Mouse (Mus musculus) MEL (cell line): ENCODE results near the gene Magohb.

Source experiments
- CTCF ChIP-seq, 3 experiments: IDR thresholded peaks in 2 of 3; conservative IDR thresholded peaks in 1 of 3; 2 replicates each; pipeline ENCODE4 v1.5.1; 2011 to 2012; ENCODE audit warnings: low read length in 3 of 3, low read depth in 2 of 3, mild to moderate bottlenecking in 2 of 3, improper control_type of control experiment in 1 of 3, inconsistent platforms in 1 of 3, mixed read lengths in 1 of 3, moderate library complexity in 1 of 3; ENCODE audit not compliant: control insufficient read depth in 1 of 3, insufficient read depth in 1 of 3, poor library complexity in 1 of 3, severe bottlenecking in 1 of 3
- KAT2A ChIP-seq: conservative IDR thresholded peaks from 2 replicates; pipeline ENCODE4 v1.6.1; 2012; ENCODE audit warnings: low read depth, low read length, improper control_type of control experiment, inconsistent platforms
- POLR2A ChIP-seq, 2 experiments: IDR thresholded peaks; 2 replicates each; pipeline ENCODE4 v1.6.1; 2011 to 2012; ENCODE audit warnings: low read length in 2 of 2, mild to moderate bottlenecking in 2 of 2, control low read depth in 1 of 2, improper control_type of control experiment in 1 of 2, low read depth in 1 of 2, moderate library complexity in 1 of 2; ENCODE audit not compliant: control insufficient read depth in 1 of 2, insufficient read depth in 1 of 2, poor library complexity in 1 of 2

GRCm38 (mm10) chr6:131327076-131327475 is 34.0 kb upstream of the Magohb start:
- no peak for TF ChIP-seq POLR2A (IDR thresholded peaks at IDR 0.05; ENCODE audit: control insufficient read depth in 1 of 2, insufficient read depth in 1 of 2, low read depth in 1 of 2, low read length in 2 of 2, poor library complexity in 1 of 2)
- TF ChIP-seq CTCF (IDR thresholded peaks at IDR 0.05 in 2 of 3, conservative IDR thresholded peaks at IDR 0.05 in 1 of 3; ENCODE audit: control insufficient read depth in 1 of 3, insufficient read depth in 1 of 3, low read depth in 2 of 3, low read length in 3 of 3, poor library complexity in 1 of 3, severe bottlenecking in 1 of 3): no peak
- no peak for TF ChIP-seq KAT2A
